Mouse (Mus musculus): ENCODE results near the gene Slc25a15. TPM values are rescaled to one million over a fixed set of nuclear protein-coding genes. Genes with fewer than 3 reads are reported as not detected.

The Slc25a15 gene
- polyA plus RNA-seq, 1 experiment from 2014 or later, result 14.5 TPM

GRCm38 (mm10) chr8:22390766-22391463, 7.5 kb downstream of the Slc25a15 start:
- no peak overlapping the region for H3K27ac ChIP-seq
- peaks cover 65% of the 10 kb centered on the region for H3K36me3 ChIP-seq
- H3K9ac ChIP-seq, result no peak overlapping the region
- H3K4me1 ChIP-seq, result no peaks in the 10 kb centered on the region
- H3K4me2 ChIP-seq, result no peak overlapping the region
- H3K27me3 ChIP-seq, result no peaks in the 10 kb centered on the region
- no peaks in the 10 kb centered on the region for H3K9me3 ChIP-seq
- H3K4me3 ChIP-seq, result no peak overlapping the region
- 86% methylated on average over 8 of the region's 8 CpGs for WGBS
- ATAC-seq (ENCODE audit: insufficient number of reproducible peaks, insufficient read depth, low FRiP score, low TSS enrichment, low read depth), result no peak

DNA sequence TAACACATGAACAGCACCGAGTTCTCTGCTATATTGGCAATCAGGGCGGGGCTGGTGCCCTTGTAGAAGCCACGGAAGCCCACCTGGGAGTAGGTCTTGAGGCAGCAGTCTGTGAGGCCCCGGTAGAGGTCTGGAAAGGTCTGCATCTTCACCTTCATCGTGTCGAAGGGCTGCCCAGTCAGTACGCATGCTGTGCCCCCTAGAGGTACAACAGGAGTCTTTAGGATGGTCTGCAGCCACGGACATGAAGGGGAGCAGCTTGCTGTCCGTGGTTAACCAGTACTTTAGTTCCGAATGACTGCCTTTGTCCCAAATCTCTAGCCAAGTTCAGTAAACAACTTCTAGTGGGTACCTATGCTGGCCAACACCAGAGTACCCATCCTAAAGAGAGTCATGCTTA, 8.5 kb downstream of the Slc25a15 start:
- Histone ChIP-seq H3K4me2 (no peak overlapping the region), H3K36me3 (peaks cover 66% of the 10 kb centered on the region), H3K27me3 (no peaks in the 10 kb centered on the region), H3K4me3 (no peak overlapping the region), H3K27ac (no peak overlapping the region), H3K9ac (no peak overlapping the region), H3K4me1 (no peaks in the 10 kb centered on the region), H3K9me3 (no peaks in the 10 kb centered on the region)
- WGBS, result 79% methylated on average over 10 of the region's 10 CpGs
- no peak for ATAC-seq (ENCODE audit: insufficient number of reproducible peaks, insufficient read depth, low FRiP score, low TSS enrichment, low read depth)

GRCm38 (mm10) chr8:22385158-22385557, 13.2 kb downstream of the Slc25a15 start:
- H3K4me2 ChIP-seq, result no peak overlapping the region
- H3K4me3 ChIP-seq, result no peak overlapping the region
- no peaks in the 10 kb centered on the region for H3K27me3 ChIP-seq
- ATAC-seq (ENCODE audit: insufficient number of reproducible peaks, insufficient read depth, low FRiP score, low TSS enrichment, low read depth), result no peak
- no peak overlapping the region for H3K27ac ChIP-seq
- WGBS, result 94% methylated on average over 6 of the region's 6 CpGs
- H3K36me3 ChIP-seq, result peaks cover 76% of the 10 kb centered on the region
- H3K4me1 ChIP-seq, result no peaks in the 10 kb centered on the region
- H3K9me3 ChIP-seq, result no peaks in the 10 kb centered on the region
- no peak overlapping the region for H3K9ac ChIP-seq

- Histone ChIP-seq H3K9me3 (no peaks in the 10 kb centered on the region), H3K4me3 (no peak overlapping the region), H3K4me1 (no peaks in the 10 kb centered on the region), H3K9ac (no peak overlapping the region), H3K4me2 (no peak overlapping the region), H3K27me3 (no peaks in the 10 kb centered on the region), H3K27ac (no peak overlapping the region), H3K36me3 (peaks cover 66% of the 10 kb centered on the region)
- no peak for ATAC-seq (ENCODE audit: insufficient number of reproducible peaks, insufficient read depth, low FRiP score, low TSS enrichment, low read depth)
- 80% methylated on average over 19 of the region's 19 CpGs for WGBS
Measured at GRCm38 (mm10) chr8:22382824-22383595, 15.4 kb downstream of the Slc25a15 start.

- Histone ChIP-seq H3K4me2 (no peak overlapping the region), H3K9me3 (no peaks in the 10 kb centered on the region), H3K9ac (no peak overlapping the region), H3K4me3 (no peak overlapping the region), H3K4me1 (no peaks in the 10 kb centered on the region), H3K27me3 (no peaks in the 10 kb centered on the region), H3K36me3 (peaks cover 53% of the 10 kb centered on the region), H3K27ac (no peak overlapping the region)
- ATAC-seq (ENCODE audit: insufficient number of reproducible peaks, insufficient read depth, low FRiP score, low TSS enrichment, low read depth), result no peak
- 92% methylated on average over 11 of the region's 11 CpGs for whole genome bisulfite sequencing
Measured at GRCm38 (mm10) chr8:22380934-22381333, 17.5 kb downstream of the Slc25a15 start.

- H3K4me3 ChIP-seq, result no peak overlapping the region
- 46% methylated on average over 5 of the region's 5 CpGs for WGBS
- peaks cover 29% of the 10 kb centered on the region for H3K36me3 ChIP-seq
- H3K27me3 ChIP-seq, result no peaks in the 10 kb centered on the region
- no peaks in the 10 kb centered on the region for H3K4me1 ChIP-seq
- no peak overlapping the region for H3K9ac ChIP-seq
- no peaks in the 10 kb centered on the region for H3K9me3 ChIP-seq
- H3K27ac ChIP-seq, result no peak overlapping the region
- H3K4me2 ChIP-seq, result no peak overlapping the region
- ATAC-seq (ENCODE audit: insufficient number of reproducible peaks, insufficient read depth, low FRiP score, low TSS enrichment, low read depth), result no peak
Measured at GRCm38 (mm10) chr8:22376903-22377302, 21.5 kb downstream of the Slc25a15 start.

- no peaks in the 10 kb centered on the region for H3K4me1 ChIP-seq
- no peak overlapping the region for H3K27ac ChIP-seq
- H3K9me3 ChIP-seq, result no peaks in the 10 kb centered on the region
- no peaks in the 10 kb centered on the region for H3K27me3 ChIP-seq
- 90% methylated on average over 5 of the region's 5 CpGs for whole genome bisulfite sequencing
- no peak for ATAC-seq (ENCODE audit: insufficient number of reproducible peaks, insufficient read depth, low FRiP score, low TSS enrichment, low read depth)
- H3K36me3 ChIP-seq, result peaks cover 23% of the 10 kb centered on the region
- no peak overlapping the region for H3K4me3 ChIP-seq
- no peak overlapping the region for H3K9ac ChIP-seq
- H3K4me2 ChIP-seq, result no peak overlapping the region
Measured at GRCm38 (mm10) chr8:22376311-22376710, 22.1 kb downstream of the Slc25a15 start.

DNA sequence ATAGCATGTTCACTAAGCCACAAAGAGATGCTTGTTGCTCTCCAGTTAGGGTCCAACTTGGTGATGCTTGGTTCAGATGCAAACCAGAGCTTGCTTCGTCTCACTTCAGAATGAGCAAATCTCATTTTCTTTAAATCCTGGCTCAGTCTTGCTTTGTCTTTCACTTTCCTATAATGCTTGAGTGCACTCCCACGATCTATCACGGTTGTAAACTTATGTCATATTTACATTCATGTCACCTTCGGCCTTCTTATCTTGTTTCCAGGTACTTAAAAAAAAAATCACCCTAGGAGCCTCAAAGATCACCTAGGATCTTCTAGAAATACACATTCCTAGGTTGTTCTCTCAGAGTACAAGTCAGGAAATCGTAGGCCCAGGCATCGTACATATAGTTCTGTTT, 38.5 kb downstream of the Slc25a15 start:
- Histone ChIP-seq H3K9me3 (no peaks in the 10 kb centered on the region), H3K4me3 (no peak overlapping the region), H3K4me1 (no peaks in the 10 kb centered on the region), H3K27me3 (no peaks in the 10 kb centered on the region), H3K4me2 (no peak overlapping the region), H3K9ac (no peak overlapping the region), H3K27ac (no peak overlapping the region), H3K36me3 (no peaks in the 10 kb centered on the region)
- 86% methylated on average over 6 of the region's 6 CpGs for WGBS
- no peak for ATAC-seq (ENCODE audit: insufficient number of reproducible peaks, insufficient read depth, low FRiP score, low TSS enrichment, low read depth)

GRCm38 (mm10) chr8:22359359-22359758, 39.0 kb downstream of the Slc25a15 start:
- Histone ChIP-seq H3K4me1 (no peaks in the 10 kb centered on the region), H3K4me2 (no peak overlapping the region), H3K27me3 (no peaks in the 10 kb centered on the region), H3K36me3 (no peaks in the 10 kb centered on the region), H3K9ac (no peak overlapping the region), H3K27ac (no peak overlapping the region), H3K4me3 (no peak overlapping the region), H3K9me3 (no peaks in the 10 kb centered on the region)
- no peak for ATAC-seq (ENCODE audit: insufficient number of reproducible peaks, insufficient read depth, low FRiP score, low TSS enrichment, low read depth)
- 77% methylated on average over 6 of the region's 6 CpGs for WGBS

GRCm38 (mm10) chr8:22335426-22335825, 63.0 kb downstream of the Slc25a15 start:
- no peaks in the 10 kb centered on the region for H3K4me1 ChIP-seq
- no peaks in the 10 kb centered on the region for H3K27me3 ChIP-seq
- no peaks in the 10 kb centered on the region for H3K36me3 ChIP-seq
- no peak for ATAC-seq (ENCODE audit: insufficient number of reproducible peaks, insufficient read depth, low FRiP score, low TSS enrichment, low read depth)
- WGBS, result 85% methylated on average over 13 of the region's 13 CpGs
- H3K9ac ChIP-seq, result no peak overlapping the region
- no peak overlapping the region for H3K4me2 ChIP-seq
- H3K27ac ChIP-seq, result no peak overlapping the region
- no peak overlapping the region for H3K4me3 ChIP-seq
- no peaks in the 10 kb centered on the region for H3K9me3 ChIP-seq

All from embryonic facial prominence, embryonic 13.5 days (tissue).